Mouse (Mus musculus): ENCODE measurements around the gene Gm21488. TPM values are rescaled to one million over a fixed set of nuclear protein-coding genes. Genes with fewer than 3 reads are reported as not detected.

Gene Gm21488
- not detected for total RNA-seq (2023)

GRCm38 (mm10) chrY:27521820-27522219, at the start of gene Gm21488:
Gm21488 (minus strand) TSS chrY:27521920.

